Mouse (Mus musculus): ENCODE measurements around the gene Pcbp3. TPM values are rescaled to one million over a fixed set of nuclear protein-coding genes. Genes with fewer than 3 reads are reported as not detected.

Pcbp3 gene
- polyA plus RNA-seq, 1 experiment from 2014 or later = 55.3 TPM

DNA sequence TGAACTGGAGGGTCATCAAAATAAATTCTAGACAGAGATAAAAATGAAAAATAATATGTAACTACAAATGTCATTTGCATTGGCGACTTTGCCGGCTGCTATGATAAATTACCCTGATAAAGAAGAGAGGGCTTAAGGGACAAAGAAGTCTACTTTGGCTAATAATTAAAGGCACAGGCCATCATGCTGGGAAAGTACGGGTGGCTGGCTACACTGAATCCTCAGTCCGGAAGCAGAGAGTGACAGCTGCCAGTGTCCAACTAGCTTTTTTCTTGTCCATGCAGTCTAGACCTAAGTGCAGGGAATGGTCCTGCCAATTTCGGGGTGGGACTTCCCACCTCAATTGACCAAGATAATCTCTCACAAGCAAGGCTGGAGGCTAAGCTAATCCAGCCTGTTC, 121.1 kb downstream of the Pcbp3 start:
- Histone ChIP-seq H3K27me3 (no peaks in the 10 kb centered on the region), H3K36me3 (no peaks in the 10 kb centered on the region), H3K4me3 (replicated peaks) (no peak overlapping the region), H3K9ac (replicated peaks) (no peak overlapping the region), H3K9me3 (no peaks in the 10 kb centered on the region), H3K4me1 (replicated peaks) (no peaks in the 10 kb centered on the region; the same call in 1 of the 2 replicates), H3K4me2 (replicated peaks) (no peak overlapping the region), H3K27ac (no peak overlapping the region)
- WGBS = 51% methylated on average over 5 of the region's 5 CpGs
- no peak for ATAC-seq

DNA sequence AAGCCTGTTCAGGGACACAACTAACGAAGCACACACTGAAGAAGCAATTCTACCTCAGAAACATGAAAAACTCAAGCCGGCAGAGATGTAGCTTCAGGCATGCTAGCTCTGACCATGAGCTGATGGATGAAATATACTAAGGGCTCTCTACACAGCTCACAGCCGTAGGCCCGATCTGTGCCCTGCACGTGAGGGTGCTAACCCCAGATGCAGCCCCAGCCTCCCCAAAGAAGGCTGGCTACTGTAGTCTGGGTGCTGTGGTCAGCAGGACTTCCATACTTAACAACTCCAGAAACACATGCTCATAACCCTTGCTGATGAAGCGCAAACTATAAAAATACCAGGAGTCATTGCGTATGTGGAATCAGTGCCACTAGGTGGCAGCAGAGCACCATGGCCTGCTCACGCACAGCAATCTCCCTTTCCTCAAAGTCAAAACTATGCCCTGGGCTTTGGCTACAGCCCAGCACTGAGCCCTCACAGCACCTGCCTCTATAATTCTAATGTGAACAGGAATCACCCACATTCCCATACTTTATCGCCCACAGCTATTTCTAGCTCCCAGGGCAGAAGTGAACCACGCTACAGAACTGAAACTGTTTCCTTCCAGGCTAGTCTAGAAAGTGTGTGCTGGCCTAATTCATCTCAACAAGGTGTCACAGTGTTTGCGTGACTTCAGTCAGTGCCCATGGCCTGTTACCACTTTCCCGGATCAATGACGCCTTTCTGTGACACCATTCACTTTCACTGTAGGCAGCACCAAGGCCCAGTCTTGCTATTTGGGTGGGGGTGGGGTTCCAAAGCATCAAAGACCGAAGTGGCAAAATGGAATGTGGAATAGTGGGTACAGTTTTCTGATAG, 126.0 kb downstream of the Pcbp3 start:
- Histone ChIP-seq H3K27me3 (no peaks in the 10 kb centered on the region), H3K4me3 (replicated peaks) (no peak overlapping the region), H3K9me3 (no peaks in the 10 kb centered on the region), H3K4me1 (replicated peaks) (peaks cover 3% of the 10 kb centered on the region; the same call in 1 of the 2 replicates), H3K27ac (no peak overlapping the region), H3K4me2 (replicated peaks) (no peak overlapping the region), H3K9ac (replicated peaks) (no peak overlapping the region), H3K36me3 (no peaks in the 10 kb centered on the region)
- peak; percentile 82 for ATAC-seq
- WGBS = 62% methylated on average over 14 of the region's 14 CpGs

DNA sequence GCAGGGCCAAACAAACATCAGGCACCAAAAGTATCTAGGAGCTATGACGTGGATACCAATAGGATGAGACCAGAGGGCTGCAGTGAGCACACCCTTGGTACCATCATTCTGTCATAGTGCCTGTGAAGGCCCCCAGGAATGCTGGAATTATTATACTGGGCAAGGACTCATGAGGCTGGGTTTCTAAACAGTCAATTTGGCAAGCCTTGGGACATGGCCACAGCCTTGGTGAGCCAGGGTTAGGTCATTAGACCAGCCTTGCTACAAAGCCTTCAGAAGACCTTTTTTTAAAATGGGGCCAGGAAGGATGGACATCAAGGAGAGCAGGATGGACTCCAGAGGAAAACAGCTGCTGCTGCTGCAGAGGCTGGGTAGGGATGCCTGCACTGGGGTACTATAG, 128.8 kb downstream of the Pcbp3 start:
- no peak overlapping the region for H3K4me3 ChIP-seq (replicated peaks)
- 0 out of 2 replicates have a peak, but pooled peaks cover 3% of the 10 kb centered on the region for H3K4me1 ChIP-seq (replicated peaks)
- no peak overlapping the region for H3K27ac ChIP-seq
- no peak overlapping the region for H3K9ac ChIP-seq (replicated peaks)
- no peaks in the 10 kb centered on the region for H3K36me3 ChIP-seq
- WGBS = 90% methylated on average over 1 of the region's 1 CpGs
- H3K27me3 ChIP-seq = no peaks in the 10 kb centered on the region
- H3K9me3 ChIP-seq = no peaks in the 10 kb centered on the region
- no peak for ATAC-seq
- no peak overlapping the region for H3K4me2 ChIP-seq (replicated peaks)

DNA sequence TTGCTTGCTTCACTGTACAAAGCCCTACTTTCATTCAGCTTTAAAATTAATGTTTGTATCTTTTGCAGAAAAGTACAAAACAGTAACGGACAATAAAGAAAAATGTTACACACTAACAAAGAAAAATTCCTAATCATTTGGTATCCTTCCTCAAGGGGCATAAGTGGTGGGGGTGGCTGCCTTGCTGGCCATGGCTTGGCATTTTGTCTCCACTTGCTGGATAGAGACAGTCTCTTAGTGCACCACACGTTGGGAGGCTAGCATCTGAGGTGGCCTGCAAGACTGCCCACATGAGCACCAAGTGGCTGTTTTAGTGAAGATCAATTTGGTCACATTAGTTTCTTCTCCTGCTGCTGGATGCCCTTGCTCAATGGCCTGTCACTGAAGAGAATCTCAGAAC, 129.8 kb downstream of the Pcbp3 start:
- Histone ChIP-seq H3K9me3 (no peaks in the 10 kb centered on the region), H3K9ac (replicated peaks) (no peak overlapping the region), H3K4me1 (replicated peaks) (0 out of 2 replicates have a peak, but pooled peaks cover 3% of the 10 kb centered on the region), H3K4me2 (replicated peaks) (no peak overlapping the region), H3K27ac (no peak overlapping the region), H3K36me3 (no peaks in the 10 kb centered on the region), H3K4me3 (replicated peaks) (no peak overlapping the region), H3K27me3 (no peaks in the 10 kb centered on the region)
- no peak for ATAC-seq
- WGBS = 92% methylated on average over 2 of the region's 2 CpGs

DNA sequence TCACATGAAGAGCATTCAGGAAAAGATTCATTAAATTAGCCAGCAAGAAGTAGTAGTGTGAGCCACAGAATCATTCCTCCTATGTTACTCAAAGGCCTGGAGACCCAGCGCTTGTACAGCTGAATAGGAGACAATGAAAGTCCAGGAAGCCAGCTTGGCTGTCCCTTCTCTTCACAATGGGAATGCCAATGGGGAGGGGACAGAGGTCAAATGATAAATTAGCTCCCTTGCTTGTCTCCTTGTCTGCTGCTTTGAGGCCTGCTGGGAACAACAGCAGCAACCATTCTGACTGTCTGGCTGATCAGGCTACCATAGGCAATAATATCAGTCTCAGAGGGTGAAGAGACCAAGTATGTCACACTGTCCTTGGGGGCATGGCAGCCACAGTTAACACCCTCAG, 130.5 kb downstream of the Pcbp3 start:
- H3K9ac ChIP-seq (replicated peaks) = no peak overlapping the region
- H3K27me3 ChIP-seq = no peaks in the 10 kb centered on the region
- H3K27ac ChIP-seq = no peak overlapping the region
- H3K36me3 ChIP-seq = no peaks in the 10 kb centered on the region
- H3K4me2 ChIP-seq (replicated peaks) = no peak overlapping the region
- WGBS = 25% methylated on average over 1 of the region's 1 CpGs
- 0 out of 2 replicates have a peak, but pooled peaks cover 3% of the 10 kb centered on the region for H3K4me1 ChIP-seq (replicated peaks)
- ATAC-seq = no peak
- H3K4me3 ChIP-seq (replicated peaks) = no peak overlapping the region
- H3K9me3 ChIP-seq = no peaks in the 10 kb centered on the region

DNA sequence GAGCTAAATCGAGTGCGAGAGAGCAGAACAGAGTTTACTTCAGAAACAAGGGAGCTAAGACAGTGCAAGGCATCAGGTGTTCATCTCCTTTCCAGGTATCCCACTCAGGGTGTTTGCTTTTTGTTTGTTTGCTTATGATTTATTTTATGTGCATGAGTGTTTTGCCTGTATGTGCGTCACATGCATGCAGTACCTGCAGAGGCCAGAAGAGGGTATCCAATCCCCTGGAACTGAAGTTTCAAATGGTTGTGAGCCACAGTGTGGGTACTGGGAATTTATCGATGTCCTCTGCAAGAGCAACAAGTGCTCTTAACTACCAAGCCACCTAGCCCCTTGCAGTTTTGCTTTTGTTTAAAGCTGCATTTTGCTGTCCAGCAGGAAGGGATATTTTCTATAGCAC, 132.8 kb downstream of the Pcbp3 start:
- 98% methylated on average over 4 of the region's 4 CpGs for WGBS
- no peak overlapping the region for H3K27ac ChIP-seq

DNA sequence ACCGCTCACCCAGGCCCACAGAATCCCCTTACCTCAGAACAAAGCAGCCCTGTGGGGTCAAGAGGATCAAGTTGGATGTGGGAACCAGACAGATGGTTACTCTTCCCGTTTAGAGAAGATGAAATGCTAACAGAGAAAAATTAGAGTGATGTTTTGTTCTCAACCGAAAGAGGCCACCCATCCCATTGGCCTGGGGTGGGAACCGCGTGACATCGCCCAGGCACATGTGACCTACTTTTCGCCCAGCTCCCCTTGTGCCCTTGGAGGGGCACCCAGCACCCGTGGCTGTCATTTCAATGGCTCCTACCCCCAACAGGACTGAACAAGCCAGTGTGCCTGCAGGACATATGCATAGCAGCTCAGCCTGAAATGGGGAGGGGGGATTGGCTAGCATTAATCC, 139.0 kb downstream of the Pcbp3 start:
- 82% methylated on average over 8 of the region's 8 CpGs for WGBS
- Histone ChIP-seq H3K4me1 (replicated peaks) (peaks cover 4% of the 10 kb centered on the region; the same call in 1 of the 2 replicates), H3K27me3 (no peaks in the 10 kb centered on the region), H3K36me3 (no peaks in the 10 kb centered on the region), H3K4me3 (replicated peaks) (no peak overlapping the region), H3K9ac (replicated peaks) (no peak overlapping the region), H3K27ac (no peak overlapping the region), H3K9me3 (no peaks in the 10 kb centered on the region), H3K4me2 (replicated peaks) (no peak overlapping the region)
- ATAC-seq = no peak

More for the DNA sequence above, 132.8 kb downstream of the Pcbp3 start:
- H3K4me1 ChIP-seq (replicated peaks) = 0 out of 2 replicates have a peak, but pooled peaks cover 3% of the 10 kb centered on the region
- H3K4me2 ChIP-seq (replicated peaks) = no peak overlapping the region
- H3K9ac ChIP-seq (replicated peaks) = no peak overlapping the region
- no peaks in the 10 kb centered on the region for H3K36me3 ChIP-seq
- no peaks in the 10 kb centered on the region for H3K9me3 ChIP-seq
- H3K27me3 ChIP-seq = no peaks in the 10 kb centered on the region
- ATAC-seq = no peak
- no peak overlapping the region for H3K4me3 ChIP-seq (replicated peaks)

DNA sequence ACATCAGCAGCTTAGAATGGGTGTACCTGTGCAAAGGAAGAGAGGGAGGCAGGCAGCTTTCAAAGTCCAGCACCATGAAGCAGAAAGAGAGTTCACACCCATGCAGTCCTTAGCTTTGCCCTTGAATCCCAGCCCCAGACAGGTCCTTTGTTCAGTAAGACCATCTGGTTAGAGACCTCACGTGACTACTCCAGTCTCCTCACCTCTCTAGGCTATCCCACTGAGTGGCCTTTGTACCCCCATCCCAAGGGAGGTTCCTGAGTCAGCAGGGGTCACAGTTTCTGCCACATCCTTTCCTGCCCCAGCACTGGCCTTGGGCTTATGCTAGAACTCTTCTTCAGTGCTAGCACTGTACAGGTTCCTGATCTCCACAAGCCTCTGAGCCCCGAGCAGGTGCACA, 142.4 kb downstream of the Pcbp3 start:
- no peak overlapping the region for H3K4me2 ChIP-seq (replicated peaks)
- no peaks in the 10 kb centered on the region for H3K27me3 ChIP-seq
- H3K9ac ChIP-seq (replicated peaks) = no peak overlapping the region
- H3K4me1 ChIP-seq (replicated peaks) = peaks cover 21% of the 10 kb centered on the region
- no peak overlapping the region for H3K4me3 ChIP-seq (replicated peaks)
- no peak for ATAC-seq
- H3K36me3 ChIP-seq = no peaks in the 10 kb centered on the region
- H3K27ac ChIP-seq = no peak overlapping the region
- no peaks in the 10 kb centered on the region for H3K9me3 ChIP-seq
- 56% methylated on average over 2 of the region's 2 CpGs for WGBS

DNA sequence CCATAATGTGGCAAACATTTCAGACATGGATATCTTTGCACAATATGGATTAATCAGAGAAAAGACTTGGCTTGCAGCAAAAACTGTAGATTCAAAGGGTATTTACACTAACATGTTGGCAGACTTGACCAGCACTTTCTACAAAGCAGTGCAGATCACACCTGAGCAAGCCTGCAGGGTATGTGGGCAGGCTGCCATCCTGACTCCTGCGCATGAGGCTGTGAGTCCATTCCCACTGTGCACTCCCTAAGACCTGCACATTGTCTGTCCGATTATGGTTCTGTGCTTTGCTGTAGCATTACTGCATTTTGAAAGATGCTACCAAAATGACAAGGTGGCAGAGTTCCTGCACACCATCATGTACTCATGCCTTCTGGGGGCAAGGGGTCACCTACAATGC, 143.3 kb downstream of the Pcbp3 start:
- Histone ChIP-seq H3K4me3 (replicated peaks) (no peak overlapping the region), H3K4me1 (replicated peaks) (peaks cover 21% of the 10 kb centered on the region), H3K27ac (no peak overlapping the region), H3K9ac (replicated peaks) (no peak overlapping the region), H3K27me3 (no peaks in the 10 kb centered on the region), H3K4me2 (replicated peaks) (no peak overlapping the region), H3K36me3 (no peaks in the 10 kb centered on the region), H3K9me3 (no peaks in the 10 kb centered on the region)
- WGBS = 92% methylated on average over 2 of the region's 2 CpGs
- no peak for ATAC-seq

DNA sequence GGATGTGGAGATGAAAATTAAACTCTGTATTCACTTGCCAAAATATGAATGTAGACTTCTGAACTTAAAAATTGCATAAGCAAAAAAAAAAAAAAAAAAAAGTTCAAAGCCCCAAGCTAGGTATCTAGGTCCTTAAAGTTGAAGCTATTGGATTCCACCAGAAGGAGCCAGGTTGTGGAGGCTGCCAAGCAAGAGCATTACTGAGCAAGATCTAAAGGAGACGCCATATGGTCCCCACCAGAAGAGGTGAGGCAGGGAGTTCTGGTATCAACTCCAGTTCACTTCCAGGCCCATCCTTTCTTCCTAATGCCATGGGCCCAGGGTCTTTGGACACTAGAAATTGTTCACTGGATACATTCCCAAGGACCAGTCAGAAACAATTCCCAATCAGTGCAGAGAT, 144.8 kb downstream of the Pcbp3 start:
- 67% methylated on average over 1 of the region's 1 CpGs for WGBS
- no peak overlapping the region for H3K9ac ChIP-seq (replicated peaks)
- H3K9me3 ChIP-seq = no peaks in the 10 kb centered on the region
- peaks cover 21% of the 10 kb centered on the region for H3K4me1 ChIP-seq (replicated peaks)
- ATAC-seq = no peak
- no peak overlapping the region for H3K4me2 ChIP-seq (replicated peaks)
- no peaks in the 10 kb centered on the region for H3K27me3 ChIP-seq
- no peak overlapping the region for H3K27ac ChIP-seq
- no peak overlapping the region for H3K4me3 ChIP-seq (replicated peaks)
- H3K36me3 ChIP-seq = no peaks in the 10 kb centered on the region

DNA sequence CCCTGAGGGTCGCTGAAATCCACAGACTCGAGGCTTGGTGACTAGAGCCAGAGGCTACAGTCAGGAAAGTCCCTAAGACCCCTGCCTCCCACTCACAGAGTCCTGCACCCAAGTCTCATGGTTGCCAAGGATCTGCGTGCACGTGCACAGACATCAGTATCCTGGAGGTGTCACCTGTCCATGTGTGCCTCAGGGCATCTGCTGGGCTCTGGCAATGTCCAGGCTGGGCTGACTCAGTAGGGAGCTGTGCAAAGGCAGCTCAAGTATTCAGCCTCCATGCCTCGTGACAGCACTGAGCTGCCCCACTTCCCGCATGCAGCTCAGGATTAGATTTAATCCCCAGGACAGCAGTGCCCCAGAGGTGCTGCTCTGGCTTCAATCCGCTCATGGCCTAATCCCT, 145.3 kb downstream of the Pcbp3 start:
- no peak overlapping the region for H3K4me3 ChIP-seq (replicated peaks)
- peaks cover 21% of the 10 kb centered on the region for H3K4me1 ChIP-seq (replicated peaks)
- H3K4me2 ChIP-seq (replicated peaks) = no peak overlapping the region
- H3K27me3 ChIP-seq = no peaks in the 10 kb centered on the region
- ATAC-seq = peak; percentile 87
- no peak overlapping the region for H3K9ac ChIP-seq (replicated peaks)
- WGBS = 15% methylated on average over 7 of the region's 7 CpGs
- H3K36me3 ChIP-seq = no peaks in the 10 kb centered on the region
- peak overlapping the region; percentile 31 for H3K27ac ChIP-seq
- no peaks in the 10 kb centered on the region for H3K9me3 ChIP-seq

DNA sequence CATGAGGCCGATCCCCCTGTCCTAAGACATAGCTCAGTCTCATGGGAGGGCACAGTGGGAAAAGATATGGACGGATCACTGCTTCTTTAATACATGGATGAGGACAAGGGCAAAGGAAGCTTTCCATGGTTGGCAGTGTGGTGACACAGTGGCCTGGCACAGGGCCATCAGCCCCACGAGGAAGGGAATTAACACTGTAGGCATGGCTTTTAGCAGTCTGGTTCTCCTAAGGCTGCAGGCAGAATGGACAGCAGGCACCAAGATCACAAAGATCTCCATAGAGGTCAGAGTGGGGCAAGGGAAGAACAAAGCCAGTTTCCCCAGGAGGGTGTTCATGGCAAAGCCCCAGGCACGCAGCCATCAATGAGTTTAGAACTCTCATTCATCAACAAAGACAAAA, 146.2 kb downstream of the Pcbp3 start:
- no peak overlapping the region for H3K4me3 ChIP-seq (replicated peaks)
- no peak overlapping the region for H3K27ac ChIP-seq
- H3K4me2 ChIP-seq (replicated peaks) = no peak overlapping the region
- no peak overlapping the region for H3K9ac ChIP-seq (replicated peaks)
- H3K9me3 ChIP-seq = no peaks in the 10 kb centered on the region
- no peaks in the 10 kb centered on the region for H3K27me3 ChIP-seq
- 31% methylated on average over 4 of the region's 4 CpGs for WGBS
- no peaks in the 10 kb centered on the region for H3K36me3 ChIP-seq
- 0 out of 2 replicates have a peak, but pooled peaks have one; percentile 25 for ATAC-seq
- peaks cover 25% of the 10 kb centered on the region for H3K4me1 ChIP-seq (replicated peaks)

All from midbrain, embryonic 13.5 days (tissue).